Mouse (Mus musculus) lung, postnatal 0 days (tissue): ENCODE data around the gene Cacna2d1.

Experiments used
- CTCF ChIP-seq: IDR thresholded peaks from 2 replicates; pipeline ENCODE4 v1.5.1; 2016; ENCODE audit warnings: antibody characterized with exemption, mild to moderate bottlenecking
- EP300 ChIP-seq: IDR thresholded peaks from 2 replicates; pipeline ENCODE4 v1.6.1; 2016; ENCODE audit warnings: antibody characterized with exemption, mild to moderate bottlenecking, control low read depth

DNA sequence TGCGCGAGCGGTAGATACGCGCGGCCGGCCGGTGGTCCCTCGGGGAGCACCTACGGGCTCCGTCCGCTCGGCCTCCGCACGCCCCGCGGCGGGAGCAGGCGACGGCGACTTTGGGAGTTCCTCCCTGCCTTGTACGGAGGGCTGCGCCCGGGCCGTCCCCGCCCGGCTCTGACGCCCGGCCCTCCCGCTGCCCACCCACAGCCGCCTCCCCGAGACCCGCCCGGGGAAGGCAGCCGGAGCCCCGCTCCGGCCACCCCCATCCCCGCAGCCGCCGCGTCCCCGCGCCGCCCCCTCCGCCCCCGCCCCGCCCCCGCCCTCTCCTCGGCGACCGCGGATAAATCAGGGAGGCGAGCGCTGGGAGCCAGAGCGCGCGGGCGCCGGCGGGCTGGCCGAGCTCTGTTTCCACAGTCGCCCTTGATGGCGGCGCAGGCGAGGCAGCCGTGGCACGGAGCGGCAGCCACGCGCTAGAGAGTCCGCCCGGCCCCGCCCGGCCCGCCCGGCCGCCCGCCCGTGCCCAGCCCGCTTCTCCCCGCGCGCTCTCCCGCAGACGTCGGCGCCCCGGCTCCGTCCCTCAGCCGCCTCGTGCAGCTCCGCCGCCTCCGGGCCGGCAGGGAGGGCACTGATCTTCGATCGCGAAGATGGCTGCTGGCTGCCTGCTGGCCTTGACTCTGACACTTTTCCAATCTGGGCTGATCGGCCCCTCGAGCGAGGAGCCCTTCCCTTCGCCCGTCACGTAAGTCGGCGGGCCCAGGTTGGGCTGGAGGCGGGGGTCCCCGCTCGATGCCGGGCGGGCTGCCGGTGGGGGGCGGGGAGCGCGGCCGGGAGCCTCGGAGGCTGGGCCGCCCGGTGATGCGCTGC is at the start of gene Cacna2d1:
- TF ChIP-seq CTCF (no peak), EP300 (no peak)
